Mouse (Mus musculus) urinary bladder, adult 18-20 months (tissue): ENCODE measurements at regions not wholly inside any gene's neighbourhood (a gene's known extent, or its start where the extent isn't known, plus 50 kb on each side); places are given as distances from the start of the nearest gene placed in this dataset.
"Not testable (repeated sequence)": the region's sequence is repeated elsewhere in the genome, so short reads cannot be mapped to it uniquely, and the experiment has no call there.

Source experiments
- DNase-seq, 2 experiments: peaks; one replicate each; pipeline ENCODE4 v3.0.0; 2022; ENCODE audit warnings: low spot score in 2 of 2, mixed read lengths in 2 of 2

- DNase-seq, result no peak
Observed at GRCm38 (mm10) chr12:15410419-15410818, 406.3 kb downstream of the Trib2 start.

GRCm38 (mm10) chr12:15407577-15407976 lies 409.1 kb downstream of the Trib2 start:
- DNase-seq, result not testable (repeated sequence)

GRCm38 (mm10) chr12:15392641-15393040 lies 424.1 kb downstream of the Trib2 start:
- no peak for DNase-seq

- no peak for DNase-seq
Observed at GRCm38 (mm10) chr12:15388574-15388973, 428.1 kb downstream of the Trib2 start.

GRCm38 (mm10) chr12:15357808-15358207 lies 458.9 kb downstream of the Trib2 start:
- DNase-seq, result no peak

- peak; percentile 8 to 28 for DNase-seq
Observed at GRCm38 (mm10) chr12:15320697-15321449, 495.8 kb downstream of the Trib2 start.

- no peak for DNase-seq
Observed at GRCm38 (mm10) chr12:15319647-15320046, 497.1 kb downstream of the Trib2 start.

GRCm38 (mm10) chr12:15294898-15295297 lies 521.8 kb downstream of the Trib2 start:
- DNase-seq, result no peak

- DNase-seq, result no peak
Observed at GRCm38 (mm10) chr12:15262165-15262564, 554.6 kb downstream of the Trib2 start.

- no peak for DNase-seq
Observed at GRCm38 (mm10) chr12:15261604-15262003, 555.1 kb downstream of the Trib2 start.

- no peak for DNase-seq
Observed at GRCm38 (mm10) chr12:15260907-15261415, 555.8 kb downstream of the Trib2 start.

GRCm38 (mm10) chr12:15244966-15245365 lies 571.8 kb downstream of the Trib2 start:
- no peak for DNase-seq

- no peak for DNase-seq
Observed at GRCm38 (mm10) chr12:15222497-15223170, 594.1 kb downstream of the Trib2 start.

- DNase-seq, result no peak
Observed at GRCm38 (mm10) chr12:15218504-15218903, 598.2 kb downstream of the Trib2 start.

GRCm38 (mm10) chr12:15216180-15216579 lies 600.5 kb downstream of the Trib2 start:
- DNase-seq, result no peak

GRCm38 (mm10) chr12:15174411-15175041 lies 642.2 kb downstream of the Trib2 start:
- DNase-seq, result no peak

- DNase-seq, result no peak
Observed at GRCm38 (mm10) chr12:15162605-15163004, 654.1 kb downstream of the Trib2 start.

- DNase-seq, result no peak
Observed at GRCm38 (mm10) chr12:15161864-15162263, 654.9 kb downstream of the Trib2 start.

- DNase-seq, result no peak
Observed at GRCm38 (mm10) chr12:15160478-15160998, 656.2 kb downstream of the Trib2 start.

GRCm38 (mm10) chr12:15146398-15146797 lies 670.3 kb downstream of the Trib2 start:
- no peak for DNase-seq

- DNase-seq, result no peak
Observed at GRCm38 (mm10) chr12:15137039-15137438, 679.7 kb downstream of the Trib2 start.

- no peak for DNase-seq
Observed at GRCm38 (mm10) chr12:15124179-15124578, 692.5 kb downstream of the Trib2 start.
